Mouse (Mus musculus) lung, embryonic 15.5 days (tissue): ENCODE measurements at regions not wholly inside any gene's neighbourhood (a gene's known extent, or its start where the extent isn't known, plus 50 kb on each side); places are given as distances from the start of the nearest gene placed in this dataset.

Experiments used
- ATAC-seq: fragments of 200-750 bp; cut with Nextera tagmentation; 2 replicates; pipeline ENCODE4 v1.8.0; 2017; ENCODE audit warnings: moderate number of reproducible peaks, borderline replicate concordance; ENCODE audit not compliant: low FRiP score, low TSS enrichment; ENCODE audit errors: extremely low read depth
- H3K27ac ChIP-seq: fragments of 300-500 bp; sonication (generic); 2 replicates; pipeline ENCODE4 v1.5.1; 2015; ENCODE audit warnings: moderate library complexity, mild to moderate bottlenecking, inconsistent platforms
- H3K27me3 ChIP-seq: fragments of 300-500 bp; sonication (generic); 2 replicates; pipeline ENCODE4 v1.6.1; 2015; ENCODE audit warnings: inconsistent platforms
- H3K36me3 ChIP-seq: fragments of 300-500 bp; sonication (generic); 2 replicates; pipeline ENCODE4 v1.6.1; 2015; ENCODE audit warnings: inconsistent platforms
- H3K4me1 ChIP-seq: fragments of 300-500 bp; sonication (generic); 2 replicates; pipeline ENCODE4 v1.6.1; 2015; ENCODE audit warnings: inconsistent platforms
- H3K4me2 ChIP-seq: fragments of 300-500 bp; sonication (generic); 2 replicates; pipeline ENCODE4 v1.6.1; 2015; ENCODE audit warnings: inconsistent platforms, mild to moderate bottlenecking, moderate library complexity
- H3K4me3 ChIP-seq: fragments of 300-500 bp; sonication (generic); 2 replicates; pipeline ENCODE4 v1.5.1; 2015; ENCODE audit warnings: mild to moderate bottlenecking, inconsistent platforms
- H3K9ac ChIP-seq: fragments of 300-500 bp; sonication (generic); 2 replicates; pipeline ENCODE4 v1.6.1; 2015; ENCODE audit warnings: inconsistent platforms
- H3K9me3 ChIP-seq: fragments of 300-500 bp; sonication (generic); 2 replicates; pipeline ENCODE4 v1.6.1; 2016; ENCODE audit warnings: inconsistent platforms
- WGBS: fragments of 180-500 bp; shearing (Covaris S2); methylation state at CpG from one replicate; pipeline ENCODE4 v1.1.7; 2015; 5-methylcytosine and 5-hydroxymethylcytosine counted together

- H3K4me2 ChIP-seq: no peak overlapping the region
- H3K36me3 ChIP-seq: no peaks in the 10 kb centered on the region
- no peak overlapping the region for H3K4me3 ChIP-seq
- H3K27me3 ChIP-seq: no peaks in the 10 kb centered on the region
- 0 out of 2 replicates have a peak overlapping the region, but pooled peaks have one; percentile 24 for H3K27ac ChIP-seq
- ATAC-seq: peak; percentile 55; the same call in 1 of the 2 replicates
- 20% methylated on average over 2 of the region's 2 CpGs for WGBS
- H3K9me3 ChIP-seq: no peaks in the 10 kb centered on the region
- no peak overlapping the region for H3K9ac ChIP-seq
- no peaks in the 10 kb centered on the region for H3K4me1 ChIP-seq
Measured at GRCm38 (mm10) chr4:105358725-105359124, 201.6 kb downstream of the Plpp3 start.

GRCm38 (mm10) chr4:105364496-105364895, 207.3 kb downstream of the Plpp3 start:
- Histone ChIP-seq H3K27ac (no peak overlapping the region), H3K9me3 (no peaks in the 10 kb centered on the region), H3K4me2 (no peak overlapping the region), H3K4me1 (0 out of 2 replicates have a peak, but pooled peaks cover 9% of the 10 kb centered on the region), H3K27me3 (no peaks in the 10 kb centered on the region), H3K9ac (no peak overlapping the region), H3K36me3 (no peaks in the 10 kb centered on the region), H3K4me3 (no peak overlapping the region)
- 50% methylated on average over 6 of the region's 6 CpGs for WGBS
- no peak for ATAC-seq

- Histone ChIP-seq H3K27me3 (no peaks in the 10 kb centered on the region), H3K9ac (no peak overlapping the region), H3K4me3 (no peak overlapping the region), H3K36me3 (no peaks in the 10 kb centered on the region), H3K4me2 (no peak overlapping the region), H3K27ac (peak overlapping the region; percentile 37; the same call in 1 of the 2 replicates), H3K9me3 (no peaks in the 10 kb centered on the region), H3K4me1 (0 out of 2 replicates have a peak, but pooled peaks cover 9% of the 10 kb centered on the region)
- peak; percentile 86; the same call in 1 of the 2 replicates for ATAC-seq
- 33% methylated on average over 5 of the region's 5 CpGs for WGBS
Measured at GRCm38 (mm10) chr4:105365076-105365475, 207.9 kb downstream of the Plpp3 start.

GRCm38 (mm10) chr4:105376591-105376990, 219.4 kb downstream of the Plpp3 start:
- ATAC-seq: no peak
- Histone ChIP-seq H3K27ac (no peak overlapping the region), H3K27me3 (no peaks in the 10 kb centered on the region), H3K9ac (no peak overlapping the region), H3K4me3 (no peak overlapping the region), H3K9me3 (no peaks in the 10 kb centered on the region), H3K4me1 (peaks cover 5% of the 10 kb centered on the region; the same call in 1 of the 2 replicates), H3K36me3 (no peaks in the 10 kb centered on the region), H3K4me2 (no peak overlapping the region)
- WGBS: 36% methylated on average over 5 of the region's 5 CpGs

- no peaks in the 10 kb centered on the region for H3K27me3 ChIP-seq
- 47% methylated on average over 11 of the region's 11 CpGs for WGBS
- no peak for ATAC-seq
- no peak overlapping the region for H3K4me3 ChIP-seq
- H3K27ac ChIP-seq: peak overlapping the region; percentile 49; the same call in 1 of the 2 replicates
- no peaks in the 10 kb centered on the region for H3K9me3 ChIP-seq
- H3K9ac ChIP-seq: no peak overlapping the region
- no peaks in the 10 kb centered on the region for H3K36me3 ChIP-seq
- H3K4me1 ChIP-seq: peaks cover 5% of the 10 kb centered on the region; the same call in 1 of the 2 replicates
- H3K4me2 ChIP-seq: no peak overlapping the region
Measured at GRCm38 (mm10) chr4:105377469-105378187, 220.5 kb downstream of the Plpp3 start.

- H3K9ac ChIP-seq: no peak overlapping the region
- no peak overlapping the region for H3K27ac ChIP-seq
- WGBS: 56% methylated on average over 3 of the region's 3 CpGs
- ATAC-seq: no peak
- no peak overlapping the region for H3K4me2 ChIP-seq
- no peaks in the 10 kb centered on the region for H3K36me3 ChIP-seq
- H3K4me1 ChIP-seq: no peaks in the 10 kb centered on the region
- no peaks in the 10 kb centered on the region for H3K9me3 ChIP-seq
- no peaks in the 10 kb centered on the region for H3K27me3 ChIP-seq
- H3K4me3 ChIP-seq: no peak overlapping the region
Measured at GRCm38 (mm10) chr4:105384826-105385225, 227.7 kb downstream of the Plpp3 start.

- Histone ChIP-seq H3K27ac (no peak overlapping the region), H3K4me2 (no peak overlapping the region), H3K9ac (no peak overlapping the region), H3K4me1 (peaks cover 4% of the 10 kb centered on the region; the same call in 1 of the 2 replicates), H3K27me3 (no peaks in the 10 kb centered on the region), H3K9me3 (no peaks in the 10 kb centered on the region), H3K36me3 (no peaks in the 10 kb centered on the region), H3K4me3 (no peak overlapping the region)
- WGBS: 78% methylated on average over 5 of the region's 5 CpGs
- no peak for ATAC-seq
Measured at GRCm38 (mm10) chr4:105385481-105385880, 228.3 kb downstream of the Plpp3 start.

GRCm38 (mm10) chr4:105390378-105390777, 233.2 kb downstream of the Plpp3 start:
- no peak overlapping the region for H3K27ac ChIP-seq
- 13% methylated on average over 5 of the region's 5 CpGs for WGBS
- H3K4me1 ChIP-seq: peaks cover 7% of the 10 kb centered on the region; the same call in 1 of the 2 replicates
- no peak overlapping the region for H3K4me3 ChIP-seq
- no peak overlapping the region for H3K9ac ChIP-seq
- H3K9me3 ChIP-seq: no peaks in the 10 kb centered on the region
- no peaks in the 10 kb centered on the region for H3K27me3 ChIP-seq
- ATAC-seq: peak; percentile 42; the same call in 1 of the 2 replicates
- H3K36me3 ChIP-seq: no peaks in the 10 kb centered on the region
- no peak overlapping the region for H3K4me2 ChIP-seq

GRCm38 (mm10) chr4:105394366-105394765, 237.2 kb downstream of the Plpp3 start:
- Histone ChIP-seq H3K4me2 (no peak overlapping the region), H3K4me1 (peaks cover 7% of the 10 kb centered on the region; the same call in 1 of the 2 replicates), H3K9ac (no peak overlapping the region), H3K4me3 (no peak overlapping the region), H3K36me3 (no peaks in the 10 kb centered on the region), H3K27ac (no peak overlapping the region), H3K27me3 (no peaks in the 10 kb centered on the region), H3K9me3 (no peaks in the 10 kb centered on the region)
- no peak for ATAC-seq
- 44% methylated on average over 1 of the region's 1 CpGs for WGBS

GRCm38 (mm10) chr4:105397451-105397850, 240.3 kb downstream of the Plpp3 start:
- no peaks in the 10 kb centered on the region for H3K9me3 ChIP-seq
- WGBS: 71% methylated on average over 2 of the region's 2 CpGs
- H3K4me1 ChIP-seq: no peaks in the 10 kb centered on the region

GRCm38 (mm10) chr4:105402021-105402420, 244.9 kb downstream of the Plpp3 start:
- 80% methylated on average over 3 of the region's 3 CpGs for WGBS
- H3K36me3 ChIP-seq: no peaks in the 10 kb centered on the region
- no peak overlapping the region for H3K4me3 ChIP-seq
- no peak for ATAC-seq
- peaks cover 18% of the 10 kb centered on the region for H3K4me1 ChIP-seq
- H3K9me3 ChIP-seq: no peaks in the 10 kb centered on the region
- H3K27ac ChIP-seq: no peak overlapping the region
- no peak overlapping the region for H3K9ac ChIP-seq
- H3K27me3 ChIP-seq: no peaks in the 10 kb centered on the region
- no peak overlapping the region for H3K4me2 ChIP-seq

More at GRCm38 (mm10) chr4:105397451-105397850, 240.3 kb downstream of the Plpp3 start:
- Histone ChIP-seq H3K27me3 (no peaks in the 10 kb centered on the region), H3K36me3 (no peaks in the 10 kb centered on the region), H3K27ac (no peak overlapping the region), H3K9ac (no peak overlapping the region), H3K4me3 (no peak overlapping the region), H3K4me2 (no peak overlapping the region)
- no peak for ATAC-seq

GRCm38 (mm10) chr4:105403169-105403568, 246.0 kb downstream of the Plpp3 start:
- Histone ChIP-seq H3K27me3 (no peaks in the 10 kb centered on the region), H3K9me3 (no peaks in the 10 kb centered on the region), H3K9ac (no peak overlapping the region), H3K4me1 (peaks cover 18% of the 10 kb centered on the region), H3K27ac (peak overlapping the region; percentile 58), H3K36me3 (no peaks in the 10 kb centered on the region), H3K4me3 (no peak overlapping the region), H3K4me2 (no peak overlapping the region)
- peak; percentile 74 for ATAC-seq
- 21% methylated on average over 3 of the region's 3 CpGs for WGBS
